Mouse (Mus musculus) retina, adult 2 months (tissue): ENCODE results near the gene Zfp784.
"Not testable (repeated sequence)": the region's sequence is repeated elsewhere in the genome, so short reads cannot be mapped to it uniquely, and the experiment has no call there.

ENCODE experiments used
- DNase-seq: peaks from one replicate; pipeline ENCODE4 v3.0.0-alpha.2; 2012; ENCODE audit warnings: low read depth, low spot score

The Zfp784 gene

GRCm38 (mm10) chr7:5038109-5038732 lies at the start of gene Zfp784:
Zfp784 (minus strand) TSS chr7:5038446.
- peak; percentile 74 for DNase-seq

GRCm38 (mm10) chr7:5087886-5088285 lies 49.6 kb upstream of the Zfp784 start:
- no peak for DNase-seq

DNA sequence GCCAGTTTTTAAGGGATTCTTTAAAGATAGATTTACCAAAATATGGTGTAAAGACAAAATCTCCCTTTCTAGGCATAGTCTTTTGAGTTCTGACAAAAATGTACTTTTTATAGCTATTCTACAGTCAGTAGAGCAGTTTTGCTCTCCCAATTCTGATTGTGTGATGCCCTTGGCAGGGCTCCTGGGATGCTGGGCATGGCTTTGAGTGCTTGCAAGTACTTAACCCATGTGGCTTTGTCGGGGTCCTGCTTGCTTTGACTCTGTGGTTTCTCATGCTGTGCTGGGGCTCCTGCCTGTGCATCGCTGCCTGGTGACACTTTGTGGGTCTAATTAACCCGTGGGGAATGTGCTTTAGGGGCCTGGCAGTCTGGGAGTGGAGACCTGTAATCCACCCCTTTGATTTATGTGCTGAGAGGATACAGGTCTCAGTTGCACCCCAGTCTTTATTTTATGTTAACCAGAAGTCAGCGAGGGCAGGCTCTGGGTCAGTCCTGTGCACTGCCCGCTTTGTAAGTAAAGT lies 48.7 kb upstream of the Zfp784 start:
- DNase-seq = no peak

GRCm38 (mm10) chr7:5085512-5085911 lies 47.3 kb upstream of the Zfp784 start:
- no peak for DNase-seq

DNA sequence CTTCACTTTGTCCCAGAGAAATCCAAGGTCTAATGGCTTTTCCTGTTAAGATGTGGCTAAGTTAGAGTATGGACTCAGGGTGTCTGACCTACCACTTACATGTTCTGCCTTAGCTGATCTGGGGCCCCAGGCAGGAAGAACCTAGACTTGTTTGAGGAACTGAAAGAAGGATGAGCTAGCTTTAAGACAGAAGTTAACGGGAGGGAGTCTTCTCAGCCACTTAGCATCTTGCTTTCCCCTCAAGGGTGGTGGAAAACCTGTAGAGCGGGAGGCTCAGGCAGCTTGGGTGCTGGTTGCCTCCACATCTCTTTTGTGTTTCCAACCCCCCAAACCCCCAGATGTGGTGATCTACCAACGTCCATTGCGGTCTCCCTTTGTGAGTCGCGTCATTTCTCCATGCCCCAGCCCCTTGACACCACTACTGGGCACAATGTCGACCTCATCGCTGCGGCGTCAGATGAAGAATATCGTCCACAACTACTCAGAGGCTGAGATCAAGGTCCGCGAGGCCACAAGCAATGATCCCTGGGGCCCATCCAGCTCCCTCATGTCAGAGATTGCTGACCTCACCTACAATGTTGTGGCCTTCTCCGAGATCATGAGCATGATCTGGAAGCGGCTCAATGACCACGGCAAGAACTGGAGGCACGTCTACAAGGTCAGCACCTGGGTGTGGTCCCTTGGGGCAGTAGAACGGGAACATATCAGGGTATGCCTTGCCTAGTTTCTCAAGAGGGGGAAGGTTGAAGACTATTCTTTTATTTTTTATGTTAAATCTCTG lies 45.3 kb upstream of the Zfp784 start:
- no peak for DNase-seq

DNA sequence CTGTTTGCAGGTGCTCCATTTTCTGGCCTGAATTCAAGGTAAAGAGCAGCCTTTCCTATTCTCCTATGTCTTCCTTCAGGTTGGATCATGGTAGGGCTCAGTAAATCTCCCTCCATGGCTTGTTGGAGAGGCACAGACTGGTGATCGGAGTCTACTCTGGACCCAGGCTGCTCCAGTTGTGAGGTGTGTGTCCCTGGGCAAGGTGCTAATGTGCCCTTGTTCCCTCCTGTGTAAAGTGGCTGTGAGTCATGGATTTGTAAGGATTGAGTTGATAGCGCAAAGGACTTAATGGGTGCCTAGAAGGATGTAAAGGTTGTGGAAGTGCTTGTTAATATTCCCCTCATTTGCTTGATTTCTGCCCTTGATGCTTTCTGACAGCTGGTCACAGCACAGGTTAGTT lies 43.7 kb upstream of the Zfp784 start:
- DNase-seq = no peak

GRCm38 (mm10) chr7:5081241-5081640 lies 43.0 kb upstream of the Zfp784 start:
- DNase-seq = no peak

GRCm38 (mm10) chr7:5080815-5081214 lies 42.6 kb upstream of the Zfp784 start:
- DNase-seq = no peak

GRCm38 (mm10) chr7:5080010-5080751 lies 41.9 kb upstream of the Zfp784 start, which contains the start of gene Epn1:
Epn1 (plus strand) TSS chr7:5080235.
- peak; percentile 93 for DNase-seq

GRCm38 (mm10) chr7:5079365-5080009 lies 41.2 kb upstream of the Zfp784 start:
- DNase-seq = not testable (repeated sequence)

- DNase-seq = no peak
Observed at GRCm38 (mm10) chr7:5076931-5077330, 38.7 kb upstream of the Zfp784 start.

GRCm38 (mm10) chr7:5074984-5075383 lies 36.7 kb upstream of the Zfp784 start:
- no peak for DNase-seq

- no peak for DNase-seq
Observed at GRCm38 (mm10) chr7:5073586-5073985, 35.3 kb upstream of the Zfp784 start.

- no peak for DNase-seq
Observed at GRCm38 (mm10) chr7:5064886-5065285, 26.6 kb upstream of the Zfp784 start.

- peak; percentile 64 for DNase-seq
Observed at GRCm38 (mm10) chr7:5062360-5063001, 24.2 kb upstream of the Zfp784 start.

DNA sequence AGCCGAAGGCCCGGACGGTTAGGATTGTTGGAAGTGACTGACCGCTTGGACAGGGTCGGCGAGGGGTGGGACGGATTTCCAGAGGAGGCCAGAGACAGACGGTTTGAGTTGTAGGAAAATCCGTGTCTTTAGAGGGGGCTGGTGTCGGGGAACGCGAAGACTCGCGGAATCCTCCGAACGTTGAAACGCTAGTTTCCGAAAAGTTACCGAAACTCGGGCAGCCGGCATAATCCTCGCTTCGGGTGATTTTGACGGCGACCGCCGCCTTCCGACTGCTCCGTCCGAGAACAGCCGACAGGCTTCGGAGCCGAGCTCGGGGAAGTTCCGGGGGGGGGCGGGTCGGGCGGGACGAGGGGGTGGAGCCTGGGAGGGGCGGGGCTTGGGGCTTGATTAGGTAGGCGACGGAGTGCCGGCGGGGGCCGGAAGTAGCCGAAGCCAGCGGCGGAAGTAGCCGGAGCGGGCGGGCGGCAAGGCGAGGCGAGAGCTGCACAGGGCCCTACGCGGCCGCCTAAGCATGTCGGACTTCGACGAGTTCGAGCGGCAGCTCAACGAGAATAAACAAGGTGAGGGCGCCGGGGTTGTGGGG lies 23.6 kb upstream of the Zfp784 start, which contains the start of gene U2af2:
Gene U2af2 (plus strand): TSS at position 370 of the 586 bp plus-strand sequence.
- peak; percentile 84 for DNase-seq

DNA sequence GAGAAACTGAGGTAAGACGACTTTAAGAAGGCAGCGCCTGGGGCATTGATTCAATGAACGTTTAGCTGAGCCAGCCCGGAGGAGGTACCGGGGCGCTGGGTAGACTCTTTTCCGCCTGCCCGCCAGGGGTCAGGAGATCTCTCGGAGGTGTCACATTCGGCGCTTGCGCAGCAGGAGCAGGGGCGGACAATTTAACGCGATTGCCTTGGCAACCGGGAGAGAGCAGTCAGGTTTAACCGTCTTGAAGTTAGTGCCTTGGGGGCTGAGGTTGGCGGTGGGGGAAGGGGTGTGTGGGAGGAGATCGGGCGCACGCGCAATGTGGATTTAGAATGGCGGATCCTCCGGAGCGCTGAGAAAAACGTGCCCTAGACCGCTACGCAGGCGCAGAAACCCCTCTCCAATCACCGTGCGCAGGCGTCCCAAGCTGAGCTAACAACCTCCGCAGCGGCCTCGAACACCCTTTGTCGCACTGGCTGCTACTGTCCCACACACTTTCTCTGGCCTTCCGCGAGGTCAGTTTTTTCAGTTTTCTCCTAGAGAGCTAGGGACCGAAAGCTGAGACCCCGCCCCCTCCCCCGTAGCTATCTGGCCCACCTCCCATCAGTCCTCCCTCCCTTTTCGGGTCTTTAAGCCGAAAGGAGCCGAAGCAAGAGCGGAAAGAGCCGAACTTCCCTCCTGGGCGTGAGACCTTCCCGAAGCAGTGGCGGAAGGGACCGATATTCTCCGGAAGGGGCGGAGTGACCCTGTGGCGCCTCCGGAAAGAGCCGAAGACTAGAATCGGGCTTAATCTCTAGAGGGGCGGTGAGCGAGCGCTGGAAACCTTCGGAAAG lies 22.9 kb upstream of the Zfp784 start:
- DNase-seq = peak; percentile 97

- DNase-seq = peak; percentile 67
Observed at GRCm38 (mm10) chr7:5060239-5060731, 22.0 kb upstream of the Zfp784 start.

- DNase-seq = no peak
Observed at GRCm38 (mm10) chr7:5059421-5059820, 21.2 kb upstream of the Zfp784 start.

DNA sequence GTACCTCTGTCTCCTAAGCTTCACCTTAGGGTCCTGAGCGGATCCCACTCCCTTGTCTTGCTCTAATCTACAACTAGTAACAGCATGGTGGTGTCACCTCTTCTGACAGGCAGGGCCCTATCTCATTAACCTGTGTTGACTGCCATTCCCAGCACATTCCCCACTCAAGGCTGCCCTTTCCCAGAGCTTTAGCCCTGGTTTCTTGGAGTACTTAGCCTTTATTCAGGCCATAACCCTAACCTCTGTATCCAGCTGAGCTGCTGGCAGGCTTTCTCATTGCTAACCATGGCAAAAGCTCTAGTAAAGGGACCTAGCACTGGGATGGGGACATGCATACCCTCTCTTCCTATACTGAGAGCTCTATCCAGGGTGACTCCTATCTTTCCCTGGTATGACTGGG lies 20.4 kb upstream of the Zfp784 start:
- DNase-seq = no peak
